Mouse (Mus musculus) cerebellum, adult 2 months (tissue): Measurements from ENCODE around the gene Dnaja4. TPM values are rescaled to one million over a fixed set of nuclear protein-coding genes. Genes with fewer than 3 reads are reported as not detected.

ENCODE experiments used
- DNase-seq, 2 experiments: peaks; one replicate each; pipeline ENCODE4 v3.0.0; 2021
- H3K27ac ChIP-seq: fragments of 200-500 bp; 2 replicates; pipeline ENCODE4 v1.5.1; 2012; ENCODE audit warnings: low read length, control low read depth, inconsistent platforms; ENCODE audit not compliant: insufficient read depth
- H3K27me3 ChIP-seq: fragments of 200-500 bp; 2 replicates; pipeline ENCODE4 v1.6.1; 2012; ENCODE audit warnings: inconsistent platforms, mild to moderate bottlenecking, low read length, moderate library complexity; ENCODE audit not compliant: control insufficient read depth, insufficient read depth
- H3K4me1 ChIP-seq: fragments of 200-500 bp; 2 replicates; pipeline ENCODE4 v1.6.1; 2011; ENCODE audit warnings: low read length; ENCODE audit not compliant: control insufficient read depth, insufficient read depth
- H3K4me3 ChIP-seq: fragments of 200-500 bp; replicated peaks from 2 replicates; pipeline ENCODE3; 2011; ENCODE audit warnings: mild to moderate bottlenecking, low read depth, low read length, control low read depth; ENCODE audit not compliant: insufficient read depth
- CTCF ChIP-seq: fragments of 200-500 bp; IDR thresholded peaks from 2 replicates; pipeline ENCODE4 v1.5.1; 2011; ENCODE audit warnings: low read depth, mild to moderate bottlenecking, control low read depth, low read length, moderate library complexity, borderline replicate concordance; ENCODE audit not compliant: insufficient read depth
- POLR2A ChIP-seq: fragments of 200-500 bp; IDR thresholded peaks from 2 replicates; pipeline ENCODE4 v1.6.1; 2011; ENCODE audit warnings: low read length, control low read depth, borderline replicate concordance; ENCODE audit not compliant: insufficient read depth
- WGBS: fragments of 180-500 bp; shearing (Covaris S2); methylation state at CpG from one replicate; pipeline ENCODE4 v1.1.7; 2018; 5-methylcytosine and 5-hydroxymethylcytosine counted together
- polyA plus RNA-seq: library from polyadenylated mRNA; depleted of rRNA; stranded (reverse); fragments of >200 nt; gene quantifications from 2 replicates; pipeline ENCODE4 v1.2.3, GENCODE M21; 2012

The Dnaja4 gene
- polyA plus RNA-seq, 1 experiment, result 37.5 TPM

DNA sequence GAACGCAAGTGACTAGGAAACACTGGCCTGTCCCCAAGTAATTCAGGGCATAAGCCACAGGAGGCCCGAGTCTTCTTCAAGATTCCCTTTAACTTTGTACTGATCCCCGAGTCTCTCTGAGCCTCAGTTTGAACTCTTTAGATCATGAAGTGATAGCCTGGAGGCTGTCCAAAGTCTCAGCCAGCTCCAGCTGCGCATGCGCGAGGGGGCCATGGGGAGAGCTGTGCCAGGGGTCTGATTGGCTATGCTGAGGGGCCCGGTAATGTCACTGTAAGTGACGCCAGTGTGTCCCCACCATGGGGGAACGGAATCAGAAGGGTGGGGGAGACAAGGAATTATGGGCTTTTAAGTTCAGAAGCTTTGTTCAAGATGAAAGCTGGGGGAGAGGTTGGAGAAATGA is 34.3 kb upstream of the Dnaja4 start:
- WGBS, result 38% methylated on average over 9 of the region's 9 CpGs
- Histone ChIP-seq H3K4me3 (no peak overlapping the region), H3K4me1 (peaks cover 6% of the 10 kb centered on the region; the same call in 1 of the 2 replicates), H3K27ac (no peak overlapping the region), H3K27me3 (no peaks in the 10 kb centered on the region)
- peak in 1 of 2 experiments; percentile 23 for DNase-seq
- TF ChIP-seq CTCF, result no peak
- TF ChIP-seq POLR2A, result no peak

DNA sequence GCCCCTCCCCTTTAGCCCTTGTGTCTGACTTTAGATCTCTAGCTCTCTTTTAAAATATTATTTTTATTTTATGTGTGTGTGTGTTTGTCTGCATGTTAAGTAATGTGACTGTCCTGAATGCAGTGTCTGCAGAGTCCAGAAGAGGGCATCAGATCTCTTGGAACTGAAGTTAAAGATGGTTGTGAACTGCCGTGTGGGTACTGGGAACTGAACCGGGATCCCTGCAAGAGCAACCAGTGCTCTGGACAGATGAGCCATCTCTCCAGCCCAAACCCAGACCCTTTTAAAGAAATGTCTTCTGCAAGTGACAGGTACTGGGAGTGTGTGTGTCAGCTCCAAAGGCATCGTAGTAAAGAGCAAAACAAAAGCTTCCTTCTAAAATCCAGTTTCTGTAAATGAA is 32.6 kb upstream of the Dnaja4 start:
- Histone ChIP-seq H3K27me3 (no peaks in the 10 kb centered on the region), H3K4me1 (peaks cover 6% of the 10 kb centered on the region; the same call in 1 of the 2 replicates), H3K27ac (no peak overlapping the region), H3K4me3 (no peak overlapping the region)
- no peak for DNase-seq
- 98% methylated on average over 3 of the region's 3 CpGs for WGBS
- TF ChIP-seq CTCF (no peak), POLR2A (no peak)

DNA sequence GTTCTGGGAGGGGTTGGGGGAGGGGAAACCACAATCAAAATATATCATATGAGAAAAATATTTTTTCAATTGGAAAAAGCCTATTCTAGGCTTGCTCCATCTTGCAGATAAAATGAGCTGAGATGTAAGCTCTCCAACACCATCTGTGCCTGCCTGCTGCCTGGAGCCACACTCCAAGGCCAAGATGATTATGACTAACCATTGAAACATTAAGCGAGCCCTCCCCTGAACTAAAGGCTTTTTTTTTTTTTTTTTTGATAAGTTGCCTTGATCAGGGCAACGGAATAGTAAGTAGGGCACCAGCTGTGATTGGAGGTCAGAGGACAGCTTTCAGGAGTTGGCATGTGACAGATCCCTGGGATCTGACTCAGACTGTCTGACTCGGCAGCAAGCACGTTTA is 30.2 kb upstream of the Dnaja4 start:
- no peaks in the 10 kb centered on the region for H3K27me3 ChIP-seq
- 6% methylated on average over 4 of the region's 4 CpGs for WGBS
- TF ChIP-seq CTCF (no peak), POLR2A (no peak)
- H3K27ac ChIP-seq, result peak overlapping the region; percentile 50
- peaks cover 6% of the 10 kb centered on the region; the same call in 1 of the 2 replicates for H3K4me1 ChIP-seq
- DNase-seq, result peak; percentile 49 to 79
- no peak overlapping the region for H3K4me3 ChIP-seq

DNA sequence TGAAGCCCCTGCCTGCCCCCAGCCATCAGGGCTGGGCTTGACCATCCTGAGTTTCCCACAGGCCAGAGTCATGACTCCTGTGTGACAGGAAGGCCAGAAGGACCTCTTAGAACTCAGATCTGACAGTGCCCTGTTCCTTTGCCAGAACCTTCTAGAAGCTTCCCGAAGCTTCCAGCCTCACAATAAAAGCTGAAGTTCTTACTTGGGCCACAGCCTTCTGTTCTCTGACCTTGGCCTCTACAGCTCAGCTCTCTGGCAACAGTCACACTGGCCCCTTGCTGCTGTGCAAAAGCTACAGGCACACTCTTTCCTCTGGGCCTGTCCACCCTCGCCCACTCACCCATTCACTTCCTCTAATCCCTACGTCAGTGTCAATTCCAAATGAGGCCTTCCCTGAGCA is 26.7 kb upstream of the Dnaja4 start:
- no peaks in the 10 kb centered on the region for H3K27me3 ChIP-seq
- peaks cover 6% of the 10 kb centered on the region; the same call in 1 of the 2 replicates for H3K4me1 ChIP-seq
- TF ChIP-seq POLR2A (no peak), CTCF (no peak)
- 44% methylated on average over 3 of the region's 3 CpGs for WGBS
- H3K4me3 ChIP-seq, result no peak overlapping the region
- no peak for DNase-seq
- H3K27ac ChIP-seq, result no peak overlapping the region

DNA sequence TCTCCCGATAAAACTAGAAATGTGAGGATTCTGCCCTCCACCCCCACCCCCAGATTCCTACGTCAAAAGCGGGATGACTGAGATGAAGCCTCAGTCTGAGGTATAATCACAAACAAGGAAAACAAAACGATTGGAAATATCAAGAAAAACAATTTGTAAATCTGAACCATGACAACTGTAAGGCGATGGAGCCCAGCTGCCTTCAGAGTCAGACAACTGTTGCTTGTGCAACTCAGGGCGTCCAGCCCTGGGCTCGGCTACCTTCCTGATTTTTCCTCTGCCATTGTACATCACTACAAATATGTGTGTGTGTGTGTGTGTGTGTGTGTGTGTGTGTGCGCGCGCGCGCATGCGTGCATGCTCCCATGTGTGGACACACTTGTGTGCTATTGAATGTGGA is 24.8 kb upstream of the Dnaja4 start:
- 90% methylated on average over 13 of the region's 13 CpGs for WGBS
- DNase-seq, result no peak
- no peaks in the 10 kb centered on the region for H3K27me3 ChIP-seq
- H3K27ac ChIP-seq, result no peak overlapping the region
- H3K4me3 ChIP-seq, result no peak overlapping the region
- no peak for TF ChIP-seq POLR2A
- no peaks in the 10 kb centered on the region; the same call in 1 of the 2 replicates for H3K4me1 ChIP-seq

DNA sequence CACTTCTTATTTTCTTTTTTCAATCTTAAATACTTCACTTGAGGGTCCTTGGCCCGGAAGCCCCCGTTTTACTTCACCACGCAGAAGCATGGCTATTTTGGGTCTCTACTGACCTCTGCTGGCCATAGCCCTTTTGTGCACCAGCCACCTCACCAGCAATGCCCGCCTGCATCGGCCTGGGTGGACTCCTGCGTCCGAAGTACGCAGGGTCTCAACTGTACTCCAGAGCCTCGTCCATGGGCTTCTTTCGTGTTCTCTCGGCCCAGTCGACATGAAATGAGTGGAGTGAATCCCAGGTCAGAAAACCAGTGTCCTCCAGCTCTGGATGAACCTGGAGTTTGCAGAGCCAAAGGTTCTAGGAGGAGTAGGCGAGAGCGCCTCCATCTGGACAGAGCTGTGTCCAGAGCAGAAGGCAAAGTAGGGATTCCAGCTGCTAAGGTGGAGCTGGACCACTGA is 22.1 kb upstream of the Dnaja4 start:
- H3K4me1 ChIP-seq, result no peaks in the 10 kb centered on the region
- H3K27me3 ChIP-seq, result no peaks in the 10 kb centered on the region
- no peak overlapping the region for H3K27ac ChIP-seq
- TF ChIP-seq POLR2A, result no peak
- peak; percentile 79 for TF ChIP-seq CTCF
- DNase-seq, result peak; percentile 72 to 86
- H3K4me3 ChIP-seq, result peak overlapping the region; percentile 58
- 2% methylated on average over 14 of the region's 14 CpGs for whole genome bisulfite sequencing

DNA sequence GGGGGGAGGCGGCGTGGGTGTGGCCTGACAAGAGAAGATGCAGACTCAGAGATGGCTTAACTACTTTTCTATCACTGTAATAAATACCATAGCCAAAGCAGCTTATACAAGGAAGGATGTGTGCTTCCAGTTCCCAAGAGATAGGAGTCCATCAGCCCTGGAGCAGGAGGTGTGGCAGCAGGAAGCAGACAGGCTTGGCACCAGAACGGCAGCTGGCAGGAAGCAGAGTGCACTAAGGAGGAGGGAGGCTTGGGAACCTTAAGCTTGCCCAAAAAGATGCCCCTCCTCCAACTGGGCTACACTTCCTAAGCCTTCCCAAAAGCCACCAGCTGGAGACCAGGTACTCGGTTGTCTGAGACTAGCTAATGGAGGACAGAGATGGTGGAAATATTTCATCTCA is 15.8 kb upstream of the Dnaja4 start:
- Histone ChIP-seq H3K4me3 (no peak overlapping the region), H3K4me1 (no peaks in the 10 kb centered on the region), H3K27me3 (no peaks in the 10 kb centered on the region), H3K27ac (no peak overlapping the region)
- 33% methylated on average over 4 of the region's 4 CpGs for WGBS
- TF ChIP-seq POLR2A, result no peak
- no peak for TF ChIP-seq CTCF
- peak; percentile 63 to 81 for DNase-seq

DNA sequence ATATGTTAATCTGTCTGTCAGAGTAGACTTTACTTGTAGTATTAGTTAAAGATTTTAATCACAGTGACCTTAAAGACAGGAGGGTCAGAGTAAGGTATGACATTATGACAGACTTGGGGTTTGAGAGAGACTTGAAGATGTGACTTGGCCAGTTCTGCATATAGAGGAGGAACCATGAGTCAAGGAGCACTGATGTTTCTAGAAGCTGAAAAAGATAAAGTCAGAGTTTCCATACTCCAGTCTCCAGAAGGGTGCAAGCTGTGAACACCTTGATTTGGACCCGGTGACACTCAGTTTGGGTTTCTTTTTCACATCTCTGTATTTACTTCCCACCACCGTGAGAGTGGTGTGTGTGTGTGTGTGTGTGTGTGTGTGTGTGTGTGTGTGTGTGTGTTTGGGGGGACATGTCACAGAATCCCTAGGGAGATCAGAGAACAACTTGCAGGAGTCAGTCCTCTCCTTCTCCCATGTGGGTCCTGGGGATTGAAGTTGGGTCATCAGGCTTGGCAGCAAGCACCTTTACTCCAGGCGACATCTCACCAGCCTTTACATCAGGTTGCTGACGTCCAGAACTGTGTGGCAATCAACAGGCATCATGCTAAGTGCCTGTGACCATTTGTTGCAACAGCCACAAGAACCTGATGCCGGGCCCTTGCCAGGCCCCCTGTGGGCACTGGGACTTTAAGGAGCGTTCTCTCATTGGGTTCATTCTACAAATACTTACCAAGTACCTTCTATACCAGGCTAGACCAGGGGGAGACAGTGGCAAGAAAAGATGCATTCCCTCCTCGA is 14.7 kb upstream of the Dnaja4 start:
- H3K27ac ChIP-seq, result no peak overlapping the region
- H3K27me3 ChIP-seq, result no peaks in the 10 kb centered on the region
- DNase-seq, result no peak
- no peaks in the 10 kb centered on the region for H3K4me1 ChIP-seq
- WGBS, result 77% methylated on average over 7 of the region's 7 CpGs
- TF ChIP-seq POLR2A, result no peak
- TF ChIP-seq CTCF, result no peak
- H3K4me3 ChIP-seq, result no peak overlapping the region
